Mouse (Mus musculus): ENCODE data around the gene Rsu1.

DNA sequence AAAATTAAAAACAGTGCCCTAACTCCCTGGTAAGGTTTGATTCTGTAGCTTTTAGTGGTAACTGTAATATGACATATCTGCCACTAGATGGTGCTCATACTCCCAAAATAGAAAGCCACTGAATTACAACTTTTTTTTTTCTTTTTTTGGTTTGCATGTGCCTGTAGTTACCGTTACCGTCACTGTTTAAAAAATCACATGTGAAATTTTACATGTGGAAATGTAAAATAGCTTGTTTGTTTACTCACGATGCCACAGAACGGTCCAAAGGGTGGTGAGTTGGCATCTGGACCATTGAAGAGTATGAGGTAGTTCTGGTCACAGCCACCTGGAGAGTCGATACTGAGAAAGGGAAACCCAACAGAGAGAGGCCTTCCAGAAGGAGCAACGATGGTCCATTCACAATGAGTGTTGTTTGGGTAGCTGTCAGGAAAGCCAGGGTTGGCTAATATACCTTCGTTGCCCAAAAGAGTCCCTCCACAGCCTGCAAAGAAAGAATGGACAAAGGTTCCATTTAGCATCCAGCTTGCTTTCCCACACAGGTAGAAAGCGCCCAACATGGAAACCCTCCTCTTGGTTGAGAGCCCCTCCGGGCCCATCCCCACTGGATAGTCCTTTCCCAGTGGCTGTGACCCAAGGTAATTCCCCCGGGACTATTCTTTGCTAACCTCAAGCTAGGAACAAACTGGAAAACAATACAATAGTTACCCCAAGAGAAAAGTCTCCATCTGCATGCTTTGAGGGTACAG, 7.1 kb upstream of the Rsu1 start:
- TF ChIP-seq ZC3H11A (IDR thresholded peaks at IDR 0.05; ENCODE audit: borderline replicate concordance, low read depth, low read length) (peak; percentile 63), CHD2 (IDR thresholded peaks at IDR 0.05; ENCODE audit: low read depth, low read length) (no peak), MAFK (IDR thresholded peaks at IDR 0.05; ENCODE audit: insufficient read depth, low read depth, low read length) (no peak), ZNF384 (IDR thresholded peaks at IDR 0.05; ENCODE audit: low read depth, low read length) (peak; percentile 95), HCFC1 (IDR thresholded peaks at IDR 0.05; ENCODE audit: borderline replicate concordance, insufficient read depth, low read length) (no peak)
